Mouse (Mus musculus): ENCODE measurements around the gene Chic1.

Chic1 gene

GRCm38 (mm10) chrX:103427677-103428076, 71.4 kb downstream of the Chic1 start:
- no peak for DNase-seq (ENCODE audit: extremely low spot score, low spot score)

GRCm38 (mm10) chrX:103432293-103432692, 76.0 kb downstream of the Chic1 start:
- DNase-seq (ENCODE audit: extremely low spot score, low spot score) = no peak

DNA sequence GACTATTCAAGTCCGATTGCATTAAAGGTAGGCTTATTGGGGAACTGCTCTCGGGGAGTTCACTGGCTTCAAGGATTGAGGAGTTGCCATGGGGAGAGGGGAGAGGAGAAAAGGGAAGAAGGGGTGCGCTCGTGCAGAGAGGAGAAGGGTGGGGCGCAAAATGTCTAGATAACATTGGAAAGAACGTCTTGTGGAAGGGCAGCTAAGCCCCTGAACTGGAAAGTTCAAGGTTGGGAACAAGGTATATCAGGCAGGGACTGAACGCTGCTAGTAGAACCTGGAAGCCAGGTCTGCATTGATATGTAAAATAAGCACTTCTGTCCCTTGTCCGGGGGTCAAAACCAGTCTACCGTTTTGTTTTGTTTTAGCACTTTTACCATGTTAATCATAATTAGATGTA, 81.7 kb downstream of the Chic1 start:
- no peak for DNase-seq (ENCODE audit: extremely low spot score, low spot score)

- DNase-seq (ENCODE audit: extremely low spot score, low spot score) = no peak
Measured at GRCm38 (mm10) chrX:103440803-103441202, 84.5 kb downstream of the Chic1 start.

GRCm38 (mm10) chrX:103443755-103444154, 87.5 kb downstream of the Chic1 start:
- DNase-seq (ENCODE audit: extremely low spot score, low spot score) = no peak

Measured in neural tube, embryonic 10.5 days (tissue).